Mouse (Mus musculus): Measurements from ENCODE around the gene Agpat4.

The Agpat4 gene

GRCm38 (mm10) chr17:12160061-12160421, 41.5 kb downstream of the Agpat4 start:
- DNase-seq (ENCODE audit: low read depth in 1 of 2, low spot score in 2 of 2): no peak

GRCm38 (mm10) chr17:12160540-12160939, 42.0 kb downstream of the Agpat4 start:
- DNase-seq (ENCODE audit: low read depth in 1 of 2, low spot score in 2 of 2): no peak

- no peak for DNase-seq (ENCODE audit: low read depth in 1 of 2, low spot score in 2 of 2)
Measured at GRCm38 (mm10) chr17:12160984-12161764, 42.7 kb downstream of the Agpat4 start.

DNA sequence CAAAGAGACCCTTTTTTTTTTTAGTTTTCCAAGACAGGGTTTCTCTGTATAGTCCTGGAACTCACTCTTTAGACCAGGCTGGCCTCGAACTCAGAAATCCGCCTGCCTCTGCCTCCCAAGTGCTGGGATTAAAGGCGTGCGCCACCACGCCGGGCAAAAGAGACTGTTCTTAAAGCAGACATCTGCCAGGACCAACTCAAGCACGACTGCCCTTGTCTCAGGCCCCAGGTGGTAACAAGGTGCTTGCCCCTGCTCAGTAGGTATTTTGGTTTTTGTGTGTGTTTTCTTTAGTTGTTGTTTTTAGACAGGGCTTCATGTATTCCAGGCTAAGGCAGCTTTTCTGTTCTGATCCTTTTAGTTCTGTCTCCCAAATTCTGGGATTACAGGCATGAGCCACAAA, 43.4 kb downstream of the Agpat4 start:
- no peak for DNase-seq (ENCODE audit: low read depth in 1 of 2, low spot score in 2 of 2)

DNA sequence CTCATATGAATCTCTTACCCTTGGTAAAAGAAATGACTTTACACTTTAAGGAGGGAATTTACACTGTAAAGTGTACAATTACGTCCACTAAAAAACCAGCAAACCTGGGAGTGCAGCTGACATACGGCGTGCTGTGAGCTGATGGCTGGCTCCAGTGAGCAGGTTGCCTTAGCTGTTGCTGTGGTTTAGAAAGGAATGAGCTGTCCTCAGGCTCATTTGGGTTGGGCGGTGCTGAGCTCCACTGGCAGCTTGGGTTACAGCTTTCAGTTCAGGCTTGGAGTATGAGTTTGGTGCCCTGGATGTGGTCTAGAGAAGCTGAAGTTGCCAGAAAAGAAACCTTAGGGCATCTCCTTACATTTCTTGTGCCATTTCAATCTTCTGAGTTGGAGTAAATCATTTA, 44.3 kb downstream of the Agpat4 start:
- no peak for DNase-seq (ENCODE audit: low read depth in 1 of 2, low spot score in 2 of 2)

DNA sequence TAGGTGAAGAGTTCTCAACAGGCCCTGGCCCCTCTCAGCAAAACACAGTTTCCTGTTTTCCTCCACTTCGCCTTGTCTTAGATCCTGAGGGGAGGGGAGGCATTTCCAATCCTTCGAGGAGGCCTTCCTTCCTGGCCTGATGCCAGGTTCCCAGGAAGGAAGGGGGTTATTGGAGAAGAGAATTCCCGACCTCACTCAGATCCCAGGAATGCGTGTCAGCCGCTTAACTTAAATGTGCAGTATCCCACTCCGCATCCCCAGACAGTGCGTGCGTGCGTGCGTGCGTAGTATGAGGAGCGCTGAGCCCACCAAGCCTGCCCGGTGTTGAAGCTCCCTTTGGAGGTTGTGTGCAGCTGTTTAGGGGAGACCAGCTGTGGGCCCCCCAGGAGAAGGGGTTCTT, 44.9 kb downstream of the Agpat4 start:
- DNase-seq (ENCODE audit: low read depth in 1 of 2, low spot score in 2 of 2): no peak

DNA sequence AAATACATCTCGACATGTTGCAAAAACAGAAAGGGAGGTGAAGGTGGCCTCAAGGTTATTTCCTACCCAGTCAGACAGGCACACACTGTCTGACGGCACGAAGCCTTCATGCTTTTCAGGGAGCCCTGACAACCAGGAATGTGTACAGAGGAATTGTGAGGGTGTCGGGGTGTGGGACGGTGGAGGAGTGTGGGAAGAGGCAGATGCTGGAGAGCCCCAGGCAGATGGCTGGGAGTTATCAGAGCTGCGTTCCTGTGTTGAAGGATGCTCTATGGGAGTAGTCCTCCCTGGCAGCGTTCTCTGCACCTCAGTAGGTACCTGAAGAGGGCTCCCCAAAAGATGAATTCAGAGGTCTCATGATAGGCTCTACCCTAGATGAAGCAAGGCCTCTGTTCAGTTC, 45.4 kb downstream of the Agpat4 start:
- no peak for DNase-seq (ENCODE audit: low read depth in 1 of 2, low spot score in 2 of 2)

DNA sequence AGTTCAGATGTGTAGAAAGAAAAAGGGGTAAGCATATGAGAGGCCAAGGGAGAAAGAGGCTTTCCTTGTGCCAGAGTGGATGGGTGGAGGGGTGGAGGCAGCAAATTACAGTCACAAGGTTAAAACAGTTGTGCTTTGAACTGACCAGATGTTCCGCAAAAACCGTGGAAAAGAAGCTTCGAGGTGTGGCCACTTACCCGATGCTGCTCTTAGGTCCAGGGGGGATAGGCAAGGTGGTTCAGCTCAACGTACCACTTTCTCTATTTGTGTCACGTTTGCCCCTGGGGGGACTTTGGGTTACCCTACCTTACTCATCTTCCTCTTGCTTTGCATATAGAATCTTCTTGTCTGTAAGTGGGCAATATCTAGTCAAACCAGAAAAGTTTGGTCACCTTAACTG, 46.0 kb downstream of the Agpat4 start:
- no peak for DNase-seq (ENCODE audit: low read depth in 1 of 2, low spot score in 2 of 2)

- DNase-seq (ENCODE audit: low read depth in 1 of 2, low spot score in 2 of 2): no peak
Measured at GRCm38 (mm10) chr17:12165009-12165695, 46.6 kb downstream of the Agpat4 start.

DNA sequence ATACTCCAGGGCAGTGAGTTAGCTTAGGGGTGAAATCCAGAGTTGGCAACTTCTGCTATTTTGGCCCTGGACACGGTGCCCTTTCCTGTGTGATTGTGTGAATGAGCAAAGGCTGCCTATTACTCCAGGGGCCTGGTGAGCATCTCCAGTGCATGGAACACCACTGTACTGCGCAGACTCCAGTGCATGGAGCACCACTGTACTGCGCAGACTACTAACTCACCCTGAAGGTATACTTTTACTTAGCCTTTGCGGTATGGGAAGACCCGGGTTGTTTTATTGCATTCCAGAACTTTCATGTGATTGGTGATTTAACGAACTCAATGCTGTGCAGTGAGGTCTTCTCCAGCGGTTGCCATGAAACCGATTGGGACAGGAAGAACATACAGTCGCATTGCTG, 47.2 kb downstream of the Agpat4 start:
- no peak for DNase-seq (ENCODE audit: low read depth in 1 of 2, low spot score in 2 of 2)

GRCm38 (mm10) chr17:12168536-12168935, 50.0 kb downstream of the Agpat4 start:
- no peak for DNase-seq (ENCODE audit: low read depth in 1 of 2, low spot score in 2 of 2)

- DNase-seq (ENCODE audit: low read depth in 1 of 2, low spot score in 2 of 2): no peak
Measured at GRCm38 (mm10) chr17:12169326-12169836, 50.9 kb downstream of the Agpat4 start.

- DNase-seq (ENCODE audit: low read depth in 1 of 2, low spot score in 2 of 2): peak; percentile 58 to 71
Measured at GRCm38 (mm10) chr17:12170791-12171497, 52.4 kb downstream of the Agpat4 start.

GRCm38 (mm10) chr17:12171666-12172065, 53.2 kb downstream of the Agpat4 start:
- no peak for DNase-seq (ENCODE audit: low read depth in 1 of 2, low spot score in 2 of 2)

DNA sequence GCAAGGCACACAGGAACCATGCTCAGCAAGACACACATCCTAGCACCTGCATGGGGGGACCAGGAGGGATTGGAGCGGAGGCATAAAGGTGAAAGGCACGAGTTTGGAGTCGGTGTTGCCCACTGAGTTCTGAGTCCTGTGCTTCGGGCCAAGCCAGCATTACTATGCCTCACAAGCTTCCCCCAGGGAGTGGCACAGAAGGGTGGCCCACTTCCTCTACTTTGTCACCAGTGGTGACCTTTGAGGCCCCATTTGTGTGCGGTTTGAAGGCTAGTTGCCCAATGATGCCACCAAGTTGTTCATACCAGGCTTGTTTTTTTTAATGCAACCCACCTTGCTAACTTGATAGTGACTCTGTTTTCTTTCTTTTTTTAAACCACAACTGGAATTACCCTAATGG, 55.7 kb downstream of the Agpat4 start:
- DNase-seq (ENCODE audit: low read depth in 1 of 2, low spot score in 2 of 2): peak; percentile 67 to 81

- no peak for DNase-seq (ENCODE audit: low read depth in 1 of 2, low spot score in 2 of 2)
Measured at GRCm38 (mm10) chr17:12174896-12175295, 56.4 kb downstream of the Agpat4 start.

- DNase-seq (ENCODE audit: low read depth in 1 of 2, low spot score in 2 of 2): no peak
Measured at GRCm38 (mm10) chr17:12175626-12176025, 57.1 kb downstream of the Agpat4 start.

DNA sequence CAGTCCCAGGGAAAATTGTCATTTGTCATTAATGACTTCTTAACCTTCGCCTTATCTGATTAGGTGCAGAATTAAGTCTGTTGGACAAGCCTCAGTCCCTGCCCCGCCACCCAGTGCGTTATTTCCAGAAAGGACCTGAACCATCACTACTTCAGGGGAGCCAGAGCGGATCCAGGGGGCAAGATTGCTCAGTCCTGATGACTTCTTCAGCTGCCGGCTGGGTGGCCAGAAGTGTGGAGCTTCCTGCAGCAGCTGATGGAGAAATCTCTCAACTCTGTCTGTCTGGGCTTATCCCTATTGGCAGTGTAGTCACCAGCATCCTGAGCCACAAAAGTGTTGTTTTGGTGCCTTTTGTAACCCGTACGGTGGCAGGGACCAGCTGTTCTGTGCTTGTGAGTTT, 60.8 kb downstream of the Agpat4 start:
- no peak for DNase-seq (ENCODE audit: low read depth in 1 of 2, low spot score in 2 of 2)

GRCm38 (mm10) chr17:12179766-12180165, 61.3 kb downstream of the Agpat4 start:
- no peak for DNase-seq (ENCODE audit: low read depth in 1 of 2, low spot score in 2 of 2)

DNA sequence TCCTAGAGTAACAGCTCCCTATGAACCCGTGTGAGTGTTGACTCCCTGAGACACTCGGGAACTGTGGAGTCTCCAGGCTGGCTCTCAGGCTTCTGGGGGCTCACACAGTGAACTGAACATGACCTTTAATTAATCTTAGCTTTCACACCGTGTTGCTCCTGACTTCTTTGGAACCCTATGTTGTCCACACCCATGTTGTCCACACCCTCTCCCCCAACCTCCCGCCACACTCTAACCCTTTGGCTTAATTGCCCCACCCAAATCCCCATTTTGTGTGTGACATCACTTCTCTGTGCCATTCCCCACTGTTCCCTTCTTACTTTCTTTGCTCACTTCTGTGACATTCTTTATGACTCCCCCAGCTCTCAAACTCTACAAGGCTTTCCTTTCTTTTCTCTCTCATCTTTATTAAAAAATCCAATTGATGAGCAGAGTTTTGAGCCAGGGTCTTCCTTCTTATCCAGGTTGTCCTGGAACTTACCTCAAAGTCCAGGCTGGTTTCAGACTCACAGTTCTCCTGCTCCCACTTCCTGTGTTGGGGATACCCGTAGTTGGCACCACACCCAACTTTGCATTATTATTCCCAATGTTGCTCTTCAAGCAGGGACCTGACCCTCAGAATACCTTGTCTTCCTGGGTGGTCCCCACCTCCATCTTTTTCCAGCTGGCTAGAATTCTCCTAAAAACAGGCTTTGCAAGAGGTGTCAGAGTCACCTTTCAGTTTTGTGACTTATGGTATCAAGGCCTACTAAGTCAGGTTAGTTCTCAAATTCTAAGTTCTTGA, 64.4 kb downstream of the Agpat4 start:
- DNase-seq (ENCODE audit: low read depth in 1 of 2, low spot score in 2 of 2): no peak

DNA sequence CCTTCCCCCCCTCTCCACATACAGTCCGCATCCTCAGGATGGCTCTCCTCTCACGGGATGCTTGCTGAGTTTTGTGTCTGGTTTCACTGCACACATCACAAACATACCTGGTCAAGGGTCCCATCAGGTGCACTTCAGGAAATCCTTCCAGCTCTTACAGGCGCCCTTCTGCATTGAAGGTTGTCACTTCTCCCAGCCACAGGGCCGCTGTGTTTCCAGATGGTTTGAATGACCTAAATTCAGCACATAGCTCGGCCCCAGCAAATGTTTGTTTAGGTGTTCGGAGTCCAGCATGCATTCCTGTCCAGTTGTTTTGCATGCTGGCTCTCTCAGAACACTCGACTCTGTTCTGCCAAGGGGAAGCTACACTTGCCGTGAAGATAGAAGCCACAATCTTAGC, 65.8 kb downstream of the Agpat4 start:
- DNase-seq (ENCODE audit: low read depth in 1 of 2, low spot score in 2 of 2): no peak
